Mouse (Mus musculus) lung, postnatal 0 days (tissue): ENCODE data around the gene Atp2a1.

Experiments used
- CTCF ChIP-seq: IDR thresholded peaks from 2 replicates; pipeline ENCODE4 v1.5.1; 2016; ENCODE audit warnings: antibody characterized with exemption, mild to moderate bottlenecking
- EP300 ChIP-seq: IDR thresholded peaks from 2 replicates; pipeline ENCODE4 v1.6.1; 2016; ENCODE audit warnings: antibody characterized with exemption, mild to moderate bottlenecking, control low read depth

DNA sequence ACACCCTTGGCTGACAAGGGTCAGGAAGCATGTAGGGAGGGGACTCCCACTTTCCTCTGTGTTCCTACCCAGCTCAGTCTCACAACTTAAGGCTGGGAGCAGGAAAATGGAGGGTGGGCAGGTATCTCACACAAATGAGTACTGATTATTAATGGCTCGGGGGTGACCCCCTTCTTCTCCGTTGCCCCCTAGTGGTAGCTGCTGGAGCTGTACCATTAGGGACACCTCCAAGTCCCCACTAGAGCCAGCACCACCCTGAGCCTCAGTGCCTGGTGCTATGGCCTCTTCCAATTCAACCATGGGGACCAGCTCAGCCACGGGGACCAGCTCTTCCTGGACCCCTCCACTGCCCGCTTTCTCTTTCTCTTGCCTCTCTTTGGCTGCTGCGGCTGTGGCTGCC is 4.4 kb upstream of the Atp2a1 start:
- TF ChIP-seq CTCF: peak; percentile 74
- TF ChIP-seq EP300: no peak
